Mouse (Mus musculus) embryonic facial prominence, embryonic 14.5 days (tissue): ENCODE results near the gene Tacr3. TPM values are rescaled to one million over a fixed set of nuclear protein-coding genes. Genes with fewer than 3 reads are reported as not detected.

Source experiments
- ATAC-seq: fragments of 200-750 bp; cut with Nextera tagmentation; 2 replicates; pipeline ENCODE4 v1.8.0; 2017; ENCODE audit warnings: low read depth, moderate number of reproducible peaks, moderate TSS enrichment
- DNase-seq: peaks from one replicate; pipeline ENCODE4 v3.0.0-alpha.2; 2015; ENCODE audit warnings: low spot score
- H3K27ac ChIP-seq: fragments of 300-500 bp; sonication (generic); replicated peaks from 2 replicates; pipeline ENCODE4 v1.5.1; 2014; ENCODE audit warnings: low read depth, mild to moderate bottlenecking, low read length, moderate library complexity
- H3K27me3 ChIP-seq: fragments of 300-500 bp; sonication (generic); replicated peaks from 2 replicates; pipeline ENCODE4 v1.6.1; 2014; ENCODE audit warnings: low read length; ENCODE audit not compliant: control insufficient read depth, insufficient read depth
- H3K36me3 ChIP-seq: fragments of 300-500 bp; sonication (generic); 2 replicates; pipeline ENCODE4 v1.6.1; 2014; ENCODE audit warnings: low read length, mixed read lengths; ENCODE audit not compliant: control insufficient read depth, insufficient read depth
- H3K4me1 ChIP-seq: fragments of 300-500 bp; sonication (generic); 2 replicates; pipeline ENCODE4 v1.6.1; 2014; ENCODE audit warnings: antibody characterized with exemption, low read length; ENCODE audit not compliant: control insufficient read depth, insufficient read depth
- H3K4me2 ChIP-seq: fragments of 300-500 bp; sonication (generic); 2 replicates; pipeline ENCODE4 v1.6.1; 2014; ENCODE audit warnings: low read depth, mild to moderate bottlenecking, low read length, moderate library complexity, mixed read lengths
- H3K4me3 ChIP-seq: fragments of 300-500 bp; sonication (generic); 2 replicates; pipeline ENCODE4 v1.5.1; 2014; ENCODE audit warnings: low read depth, mild to moderate bottlenecking, low read length
- H3K9ac ChIP-seq: fragments of 300-500 bp; sonication (generic); 2 replicates; pipeline ENCODE4 v1.6.1; 2014; ENCODE audit warnings: low read depth, mild to moderate bottlenecking, low read length, moderate library complexity, mixed read lengths
- H3K9me3 ChIP-seq: fragments of 300-500 bp; sonication (generic); 2 replicates; pipeline ENCODE4 v1.6.1; 2016; ENCODE audit warnings: low read length; ENCODE audit not compliant: control insufficient read depth
- WGBS: fragments of 180-500 bp; shearing (Covaris S2); extraction: QIAGEN DNeasy Blood & Tissue Kit; methylation state at CpG from one replicate; pipeline ENCODE4 v1.1.7; 2014; 5-methylcytosine and 5-hydroxymethylcytosine counted together
- polyA plus RNA-seq: library from polyadenylated mRNA; unstranded; fragments of >200 nt; fragmentation: Nextera tagmentation; extraction: Ambion mirVana; gene quantifications from 2 replicates; pipeline ENCODE4 v1.2.1, GENCODE M21; 2014

Tacr3 gene
- polyA plus RNA-seq, 1 experiment from 2014 or later = 0.29 TPM

DNA sequence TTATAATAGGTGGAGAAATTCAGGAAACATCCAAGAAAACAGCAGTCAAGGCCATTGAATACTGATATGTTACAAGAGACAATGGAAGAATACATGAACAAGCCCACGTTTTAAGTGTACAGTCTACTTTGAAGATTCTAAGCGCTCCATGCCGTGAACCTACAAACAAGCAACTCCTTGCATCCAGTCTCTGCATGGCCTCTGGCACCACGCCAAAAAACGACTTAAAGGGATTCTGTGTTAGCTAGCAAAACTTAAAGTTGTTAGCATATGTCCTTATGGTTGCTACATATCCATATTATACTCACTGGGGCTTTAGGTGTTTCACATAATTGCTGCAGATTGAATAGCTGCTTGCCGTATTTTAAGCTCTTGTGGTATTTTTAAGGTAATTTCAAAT, 134.7 kb downstream of the Tacr3 start:
- H3K9me3 ChIP-seq = no peaks in the 10 kb centered on the region
- H3K4me3 ChIP-seq = no peak overlapping the region
- H3K4me1 ChIP-seq = no peaks in the 10 kb centered on the region
- WGBS = 51% methylated on average over 6 of the region's 6 CpGs
- no peaks in the 10 kb centered on the region for H3K36me3 ChIP-seq
- H3K4me2 ChIP-seq = no peak overlapping the region
- no peak overlapping the region for H3K27ac ChIP-seq
- DNase-seq (peak; percentile 74), ATAC-seq (no peak)
- no peaks in the 10 kb centered on the region for H3K27me3 ChIP-seq
- no peak overlapping the region for H3K9ac ChIP-seq

DNA sequence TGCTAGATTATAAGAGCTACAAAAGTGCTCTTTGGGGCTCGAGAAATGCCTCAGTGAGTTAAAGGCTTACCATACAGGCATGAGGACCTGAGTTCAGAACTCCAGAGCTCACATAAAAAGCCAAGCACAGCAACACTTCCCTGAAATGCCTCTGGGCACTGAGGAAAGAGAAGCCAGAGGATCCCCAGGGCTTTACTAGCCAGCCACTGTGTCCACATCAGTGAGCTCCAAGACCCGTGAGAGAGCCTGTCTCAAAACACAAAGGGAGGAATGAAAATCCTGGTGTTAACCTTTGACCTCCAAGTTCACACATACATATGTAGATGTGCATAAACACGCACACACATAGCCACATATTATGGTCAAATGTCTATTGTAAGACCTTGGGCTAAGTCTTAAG, 150.1 kb downstream of the Tacr3 start:
- Histone ChIP-seq H3K4me3 (no peak overlapping the region), H3K9ac (no peak overlapping the region), H3K4me1 (no peaks in the 10 kb centered on the region), H3K36me3 (no peaks in the 10 kb centered on the region), H3K4me2 (no peak overlapping the region), H3K27ac (no peak overlapping the region), H3K27me3 (no peaks in the 10 kb centered on the region), H3K9me3 (no peaks in the 10 kb centered on the region)
- DNase-seq (no peak), ATAC-seq (no peak)
- WGBS = 40% methylated on average over 3 of the region's 3 CpGs

GRCm38 (mm10) chr3:134980140-134980539, 151.3 kb downstream of the Tacr3 start:
- Histone ChIP-seq H3K36me3 (no peaks in the 10 kb centered on the region), H3K9ac (no peak overlapping the region), H3K9me3 (no peaks in the 10 kb centered on the region), H3K4me1 (no peaks in the 10 kb centered on the region), H3K27ac (no peak overlapping the region), H3K4me3 (no peak overlapping the region), H3K27me3 (no peaks in the 10 kb centered on the region), H3K4me2 (no peak overlapping the region)
- DNase-seq (peak; percentile 13), ATAC-seq (no peak)
- 66% methylated on average over 3 of the region's 3 CpGs for WGBS
